Mouse (Mus musculus) gastrocnemius, adult 2 months (tissue): Measurements from ENCODE around the gene Slc9a5. TPM values are rescaled to one million over a fixed set of nuclear protein-coding genes. Genes with fewer than 3 reads are reported as not detected.

ENCODE experiments used
- DNase-seq: peaks from one replicate; pipeline ENCODE4 v3.0.0; 2022
- H3K27ac ChIP-seq: fragments of 200-600 bp; 2 replicates; pipeline ENCODE4 v1.8.1; 2022; ENCODE audit warnings: mild to moderate bottlenecking
- H3K4me3 ChIP-seq: fragments of 200-600 bp; 2 replicates; pipeline ENCODE4 v1.8.1; 2022; ENCODE audit warnings: mild to moderate bottlenecking, moderate library complexity
- CTCF ChIP-seq: fragments of 200-600 bp; IDR thresholded peaks from 2 replicates; pipeline ENCODE4 v1.8.1; 2022; ENCODE audit warnings: antibody characterized with exemption, mild to moderate bottlenecking, moderate library complexity
- intact Hi-C: fragments of 180-260 bp; cut with DNase I; formaldehyde crosslinking; loops from one replicate; pipeline ENCODE4 v1.15.1; 2025
- total RNA-seq, 2 experiments: library from RNA; stranded (reverse); gene quantifications; 2 replicates each; pipeline ENCODE4 v1.2.3; 2021

Gene Slc9a5
- total RNA-seq, 2 experiments from 2014 or later: 0.45 to 0.92 TPM

DNA sequence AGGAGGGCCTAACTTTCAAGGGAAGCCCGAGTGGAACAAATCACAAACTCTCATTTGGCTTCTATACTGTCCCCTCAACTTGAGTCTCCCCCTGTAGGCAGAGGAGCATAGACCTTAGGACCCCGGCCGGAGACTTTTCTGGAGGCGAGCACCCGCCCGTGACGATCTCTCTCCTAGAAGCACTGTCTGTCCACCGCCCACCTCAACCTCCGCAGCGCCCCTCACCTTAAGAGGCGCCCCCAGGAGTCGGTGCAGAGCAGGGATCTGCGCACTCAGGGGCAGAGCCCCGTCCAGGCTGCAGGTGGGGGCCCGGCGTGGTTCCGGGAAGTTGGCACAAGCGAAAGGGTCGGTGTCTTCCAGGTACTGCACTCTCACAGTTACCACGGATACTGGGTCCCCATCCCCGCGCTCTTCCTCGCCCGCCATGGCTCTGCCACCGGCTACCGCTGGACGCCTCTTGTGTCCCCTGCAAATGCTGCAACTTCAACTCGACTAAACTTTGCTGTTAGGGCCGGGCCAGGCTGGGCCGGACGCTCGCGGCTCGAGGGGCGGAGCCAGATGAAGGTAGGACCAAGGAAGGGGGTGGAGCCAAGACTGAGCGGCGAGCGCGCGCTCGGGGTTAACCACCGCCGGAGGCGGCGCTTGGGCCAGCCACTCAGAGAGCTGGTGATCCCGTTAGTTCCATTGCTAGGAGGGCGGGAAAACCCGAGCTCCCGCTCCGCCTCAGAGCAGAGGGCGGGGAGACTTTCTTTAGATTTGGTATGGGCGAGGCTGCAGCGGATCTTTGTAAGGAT is 1.0 kb upstream of the Slc9a5 start, which contains the start of gene Fhod1:
Gene Fhod1, minus strand, starts transcription at position 526 of the 794 bp plus-strand sequence.
- intact Hi-C loops: no loop called here
- TF ChIP-seq CTCF: peak; percentile 33
- peak; percentile 97 for DNase-seq
- H3K27ac ChIP-seq: peak within 1 kb of the TSS; percentile 94
- peak within 1 kb of the TSS; percentile 88 for H3K4me3 ChIP-seq

GRCm38 (mm10) chr8:105349096-105349771 is 591 bp downstream of the Slc9a5 start:
- DNase-seq: peak; percentile 63
- peak overlapping the region; percentile 88 for H3K4me3 ChIP-seq
- intact Hi-C loops: no loop called here
- no peak for TF ChIP-seq CTCF
- peak overlapping the region; percentile 39 for H3K27ac ChIP-seq

GRCm38 (mm10) chr8:105350186-105350585 is 1.5 kb downstream of the Slc9a5 start:
- intact Hi-C loops: no loop called here
- no peak overlapping the region for H3K27ac ChIP-seq
- TF ChIP-seq CTCF: no peak
- DNase-seq: no peak
- H3K4me3 ChIP-seq: no peak overlapping the region

DNA sequence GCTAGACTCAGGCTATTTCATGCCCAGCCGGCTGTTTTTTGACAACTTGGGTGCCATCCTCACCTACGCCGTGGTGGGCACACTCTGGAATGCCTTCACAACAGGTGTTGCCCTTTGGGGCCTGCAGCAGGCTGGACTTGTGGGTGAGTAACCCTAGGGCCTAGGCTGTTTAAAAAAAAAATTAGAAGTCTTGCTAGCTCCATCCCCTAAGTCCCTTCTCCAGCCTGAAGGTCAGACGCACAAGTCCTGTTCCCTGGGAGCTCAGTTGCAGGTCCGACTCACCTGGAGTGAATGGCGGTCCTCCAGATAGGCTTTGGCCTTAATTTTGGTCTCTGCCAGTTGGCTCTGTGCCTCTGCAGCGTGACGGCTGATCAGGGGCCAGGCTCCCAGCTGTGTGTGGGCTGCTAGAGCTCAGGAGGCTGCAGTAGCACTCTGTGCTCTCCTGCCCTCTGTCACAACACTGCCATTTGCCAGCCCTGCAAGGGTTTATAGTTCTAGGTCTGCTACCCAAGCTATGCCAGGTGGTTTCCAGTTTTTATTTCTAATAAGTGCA is 5.0 kb downstream of the Slc9a5 start:
- DNase-seq: peak; percentile 15
- H3K27ac ChIP-seq: no peak overlapping the region
- intact Hi-C loops: no loop called here
- no peak for TF ChIP-seq CTCF
- H3K4me3 ChIP-seq: no peak overlapping the region

GRCm38 (mm10) chr8:105354549-105354948 is 5.9 kb downstream of the Slc9a5 start:
- no peak for TF ChIP-seq CTCF
- peak overlapping the region; percentile 50; the same call in 1 of the 2 replicates for H3K27ac ChIP-seq
- H3K4me3 ChIP-seq: no peak overlapping the region
- intact Hi-C loops: no loop called here
- DNase-seq: peak; percentile 7

- DNase-seq: peak; percentile 50
- Histone ChIP-seq H3K27ac (peak overlapping the region; percentile 53; the same call in 1 of the 2 replicates), H3K4me3 (peak overlapping the region; percentile 34)
- intact Hi-C loops: no loop called here
- TF ChIP-seq CTCF: no peak
These were observed 6.8 kb downstream of the Slc9a5 start for GRCm38 (mm10) chr8:105355179-105356024.

- intact Hi-C loops: no loop called here
- peak; percentile 18 for DNase-seq
- no peak for TF ChIP-seq CTCF
- Histone ChIP-seq H3K4me3 (no peak overlapping the region), H3K27ac (no peak overlapping the region)
These were observed 8.0 kb downstream of the Slc9a5 start for GRCm38 (mm10) chr8:105356681-105357080.

GRCm38 (mm10) chr8:105359208-105359607 is 10.6 kb downstream of the Slc9a5 start:
- intact Hi-C loops: loop anchor here (2.0 kb wide), 1 partner anchor 118 kb away; no protein-coding TSS in a partner anchor

GRCm38 (mm10) chr8:105359646-105360045 is 11.0 kb downstream of the Slc9a5 start:
- no peak for DNase-seq
- H3K27ac ChIP-seq: no peak overlapping the region
- intact Hi-C loops: loop anchor here (2.0 kb wide), 1 partner anchor 117 kb away; no protein-coding TSS in a partner anchor
- H3K4me3 ChIP-seq: no peak overlapping the region
- TF ChIP-seq CTCF: peak; percentile 60

More at GRCm38 (mm10) chr8:105359208-105359607, 10.6 kb downstream of the Slc9a5 start:
- TF ChIP-seq CTCF: no peak
- Histone ChIP-seq H3K4me3 (no peak overlapping the region), H3K27ac (no peak overlapping the region)
- DNase-seq: no peak

- Histone ChIP-seq H3K4me3 (no peak overlapping the region), H3K27ac (no peak overlapping the region)
- DNase-seq: peak; percentile 44
- no peak for TF ChIP-seq CTCF
- intact Hi-C loops: no loop called here
These were observed 13.4 kb downstream of the Slc9a5 start for GRCm38 (mm10) chr8:105361751-105362702.

- DNase-seq: peak; percentile 21
- H3K27ac ChIP-seq: no peak overlapping the region
- H3K4me3 ChIP-seq: no peak overlapping the region
- intact Hi-C loops: loop anchor here (2.0 kb wide), 1 partner anchor 32 kb away; no protein-coding TSS in a partner anchor
- TF ChIP-seq CTCF: peak; percentile 68
These were observed 18.5 kb downstream of the Slc9a5 start for GRCm38 (mm10) chr8:105367107-105367506.
